Mouse (Mus musculus): ENCODE measurements at regions not wholly inside any gene's neighbourhood (a gene's known extent, or its start where the extent isn't known, plus 50 kb on each side); places are given as distances from the start of the nearest gene placed in this dataset.
A peak's percentile ranks its signal among the peaks of the same experiment; 100 is the strongest.

DNA sequence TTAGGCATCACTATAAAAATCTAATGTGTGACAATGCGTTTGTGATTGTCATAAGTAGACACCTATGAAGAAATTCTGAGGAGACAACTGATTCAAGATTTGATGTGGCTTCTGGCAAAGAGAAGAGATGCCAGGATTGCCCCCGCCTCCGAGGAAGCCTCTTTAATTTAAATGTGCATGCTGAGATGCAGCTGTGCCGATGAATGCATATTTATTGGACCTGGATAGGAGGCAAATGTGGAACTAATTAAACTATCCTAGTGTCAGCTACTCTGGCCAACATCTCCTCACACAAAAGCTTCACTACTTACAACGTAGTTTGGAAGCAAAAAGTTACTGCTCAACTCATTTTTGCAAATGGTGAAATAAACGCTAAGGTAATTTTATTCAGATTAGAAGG, 173.4 kb upstream of the Dph6 start:
- no peak for DNase-seq (ENCODE audit: low spot score)

DNA sequence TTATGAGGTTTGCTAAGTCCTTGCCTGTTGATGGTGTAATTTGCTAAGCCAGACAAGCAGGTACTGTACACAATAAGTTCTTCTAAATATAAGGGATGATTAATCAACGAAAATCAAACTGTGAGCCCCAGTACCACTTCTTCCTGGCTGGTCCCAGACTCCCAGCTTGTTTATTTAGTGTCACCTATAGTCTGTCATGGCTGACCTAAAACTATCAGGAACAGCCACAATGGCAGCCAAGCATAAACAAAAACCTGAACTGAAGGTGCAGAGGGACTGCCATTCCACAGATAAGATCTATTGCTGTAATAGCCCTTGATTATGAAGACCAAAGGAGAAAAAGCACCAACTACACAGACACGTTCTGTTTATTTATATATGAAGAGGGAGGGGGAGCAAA, 180.9 kb upstream of the Dph6 start:
- DNase-seq (ENCODE audit: low spot score), result no peak

DNA sequence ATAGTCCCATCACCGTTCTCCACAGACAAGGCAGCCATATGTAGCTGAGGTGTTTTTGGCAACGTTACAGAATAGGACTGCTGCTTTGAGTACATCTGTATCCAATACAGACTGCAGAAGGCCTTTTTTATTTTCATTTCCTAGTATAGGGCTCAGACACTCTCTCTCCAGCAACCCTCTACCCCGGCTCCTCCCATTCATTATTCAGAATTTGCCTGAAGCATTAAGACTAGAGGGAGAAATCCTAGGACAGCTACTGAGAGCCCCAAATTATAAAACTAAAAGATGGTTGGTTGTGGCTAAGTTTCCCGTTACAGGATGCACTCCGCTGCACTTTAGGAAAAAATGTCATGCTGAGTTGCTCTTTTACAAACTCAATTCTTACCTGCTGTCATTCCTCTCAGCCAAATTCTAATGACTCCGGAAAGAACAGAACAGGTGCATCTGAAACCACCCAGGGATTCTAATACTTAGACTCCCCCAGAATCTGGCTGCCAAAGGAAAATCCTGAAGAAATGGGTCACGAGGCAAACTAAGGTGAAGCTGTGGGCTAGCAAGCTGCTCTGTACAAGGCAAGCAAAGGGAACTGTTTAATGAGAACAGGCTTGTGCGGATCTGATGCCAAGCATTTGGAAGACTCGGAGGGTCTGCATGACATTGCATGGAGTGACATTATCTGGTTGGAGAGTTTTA, 189.1 kb upstream of the Dph6 start:
- no peak for DNase-seq (ENCODE audit: low spot score)

DNA sequence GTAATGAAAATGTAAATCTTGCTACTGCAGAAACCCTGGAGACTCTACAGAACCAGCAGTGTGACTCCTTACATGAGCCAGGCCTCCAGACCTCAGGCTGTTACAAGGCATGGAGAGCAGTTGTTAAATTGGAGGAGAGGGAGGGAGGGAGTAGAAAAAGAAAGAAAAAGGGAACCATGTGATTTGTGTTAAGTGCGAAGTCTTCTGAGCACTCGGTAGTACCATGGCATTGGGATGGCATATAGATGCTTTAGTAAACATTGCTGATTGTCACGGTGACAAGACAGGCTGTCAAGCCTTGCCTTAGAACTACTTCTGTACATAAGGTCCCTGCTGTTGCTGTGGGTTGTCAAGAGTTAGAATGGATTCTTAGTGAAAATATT, 189.6 kb upstream of the Dph6 start:
- DNase-seq (ENCODE audit: low spot score), result no peak

DNA sequence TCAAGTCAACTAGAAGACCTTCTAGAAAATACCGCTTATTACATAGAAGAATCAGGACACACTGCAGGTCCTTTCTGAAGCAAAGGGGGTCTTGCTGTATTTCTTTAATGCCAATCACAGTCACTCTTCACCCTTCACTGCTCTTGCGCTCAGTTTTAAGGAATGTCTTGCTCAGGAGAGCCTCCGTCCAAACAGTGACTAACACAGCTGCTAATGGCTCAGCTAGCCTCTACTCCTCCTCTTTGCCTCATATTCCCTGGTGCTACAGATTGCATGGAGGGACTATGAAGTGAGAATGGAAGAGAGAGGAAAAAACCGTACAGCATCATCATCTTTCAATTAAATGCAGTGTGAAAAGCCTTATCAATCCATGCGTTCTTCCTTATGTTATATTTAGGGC, 193.7 kb upstream of the Dph6 start:
- DNase-seq (ENCODE audit: low spot score), result no peak

DNA sequence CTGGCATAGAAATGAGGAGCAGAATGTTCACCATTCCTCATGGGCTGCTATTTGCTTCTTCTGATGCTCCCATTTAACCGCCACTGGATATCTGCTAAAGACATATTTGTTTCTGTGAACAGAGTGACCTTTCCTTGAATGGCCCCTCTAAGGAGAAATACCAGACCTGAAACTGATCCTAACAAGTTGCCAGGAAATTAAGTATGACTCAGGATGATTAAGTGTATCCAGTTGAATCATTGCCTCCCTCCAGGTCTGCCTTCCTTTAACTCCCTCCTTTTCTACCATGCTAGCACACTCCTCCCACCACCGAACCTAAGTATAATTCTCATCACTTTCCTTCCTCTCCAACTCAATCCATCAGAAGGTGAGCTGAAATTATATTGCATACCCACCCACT, 194.2 kb upstream of the Dph6 start:
- DNase-seq (ENCODE audit: low spot score), result no peak

DNA sequence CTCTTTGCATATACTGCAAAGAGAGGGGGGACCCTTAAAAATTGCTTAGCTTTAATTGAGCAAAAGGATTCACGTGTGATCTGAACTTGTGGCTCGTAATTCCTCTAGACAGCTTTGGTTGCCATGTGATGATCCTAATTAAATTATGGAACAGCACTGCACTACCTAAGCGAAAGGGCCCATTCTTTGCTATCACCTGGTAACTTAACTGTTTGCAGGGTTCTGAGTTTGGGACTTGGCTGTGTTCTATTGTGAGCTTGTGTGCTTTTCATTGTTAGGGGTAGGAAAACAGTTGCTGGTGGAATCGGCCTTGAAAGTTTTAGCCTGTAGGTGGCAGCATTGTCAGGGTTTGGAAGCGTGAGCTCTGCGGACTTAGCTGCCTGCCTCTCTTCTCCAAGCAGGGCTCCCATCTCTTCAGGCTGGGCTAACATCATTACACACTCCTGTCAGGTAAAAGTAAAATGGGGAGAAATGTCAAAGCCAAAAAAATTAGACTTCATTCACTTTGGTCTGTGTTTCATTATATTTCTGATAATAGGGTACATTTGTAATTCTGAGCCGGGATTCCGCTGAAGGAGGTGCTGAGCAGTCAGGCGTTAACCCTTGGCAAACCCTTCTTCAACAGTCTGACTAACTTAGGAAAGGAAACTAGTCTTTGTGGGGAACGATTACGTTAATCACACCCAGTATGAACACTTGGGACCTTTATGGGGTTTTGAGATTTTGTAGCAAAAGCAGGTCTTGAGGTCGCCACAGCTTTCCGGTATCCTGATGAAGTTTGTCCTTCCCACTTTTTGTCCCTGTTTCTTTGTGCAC, 199.2 kb upstream of the Dph6 start:
- peak; percentile 42 for DNase-seq (ENCODE audit: low spot score)

DNA sequence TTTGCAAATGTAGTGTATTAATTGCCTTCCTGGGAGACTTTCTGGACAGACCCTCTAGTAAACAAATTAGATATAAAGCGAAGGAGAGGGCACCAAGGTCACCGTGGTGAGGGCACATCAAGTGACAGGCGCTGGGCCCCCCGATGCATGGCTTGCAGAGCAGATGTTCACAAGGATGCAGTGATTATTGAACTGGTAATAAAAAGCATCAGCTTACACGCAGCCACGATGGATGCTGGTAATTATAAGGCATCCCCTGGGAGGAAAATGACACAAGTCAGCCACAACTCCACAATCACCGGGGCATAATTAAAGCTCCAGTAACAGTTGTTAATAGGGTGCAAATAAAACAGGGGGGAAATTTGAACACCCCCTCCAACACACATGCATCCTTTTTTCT, 217.5 kb upstream of the Dph6 start:
- DNase-seq (ENCODE audit: low spot score), result no peak

DNA sequence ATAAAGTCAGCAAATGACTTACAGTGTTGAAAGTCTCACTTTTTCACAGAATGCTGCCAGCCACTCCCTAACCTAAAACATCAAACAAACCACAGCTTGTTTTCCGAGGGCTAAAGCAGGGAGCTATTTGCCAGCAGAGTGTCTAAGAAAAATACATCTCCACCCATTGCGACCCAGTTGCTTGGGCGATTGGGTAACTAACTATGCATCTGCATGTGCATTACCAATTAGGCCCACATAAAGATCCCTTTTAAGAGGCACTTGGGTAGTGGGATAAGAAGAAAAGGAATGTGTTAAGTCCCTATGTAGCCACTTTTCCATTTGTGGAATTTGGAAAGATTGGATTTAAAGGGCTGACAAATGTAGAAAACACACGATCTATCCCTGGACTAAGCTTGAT, 218.3 kb upstream of the Dph6 start:
- no peak for DNase-seq (ENCODE audit: low spot score)

DNA sequence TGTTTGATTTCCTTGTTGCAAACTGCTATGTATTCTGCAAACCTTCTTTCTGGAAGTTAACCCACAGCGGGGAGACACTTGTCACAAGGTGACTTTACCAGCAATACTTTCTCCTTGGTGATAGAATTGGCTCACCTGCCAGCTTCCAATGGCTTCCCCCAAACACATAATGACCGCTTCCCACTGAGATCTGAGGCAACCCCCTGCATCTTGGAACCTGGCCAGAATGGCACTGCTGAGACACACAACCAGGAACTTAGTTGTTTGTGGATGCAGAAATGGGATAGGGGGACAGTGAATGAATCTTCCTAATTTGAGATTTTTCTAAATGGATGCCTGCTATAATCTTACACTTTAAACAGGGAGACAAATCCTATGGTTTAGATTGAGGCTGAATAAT, 224.3 kb upstream of the Dph6 start:
- DNase-seq (ENCODE audit: low spot score), result no peak

DNA sequence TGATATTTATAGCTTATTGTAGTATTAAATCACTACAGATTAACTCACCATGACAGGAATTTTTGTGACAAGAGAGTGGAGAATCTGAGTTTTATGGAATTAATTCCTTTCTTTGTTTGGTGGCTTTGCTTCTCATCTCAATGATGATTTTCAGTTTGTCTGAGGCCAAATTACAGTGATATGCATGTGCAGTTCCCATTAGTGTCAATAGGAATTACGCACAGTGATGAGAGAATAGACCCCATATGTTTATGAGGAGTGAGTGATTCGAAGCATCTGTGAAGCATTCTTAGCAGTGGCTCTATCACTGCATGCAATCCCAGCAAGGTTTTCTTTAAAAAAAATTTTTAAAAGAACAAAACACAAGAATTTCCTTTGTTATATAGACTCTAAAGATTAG, 225.0 kb upstream of the Dph6 start:
- no peak for DNase-seq (ENCODE audit: low spot score)

DNA sequence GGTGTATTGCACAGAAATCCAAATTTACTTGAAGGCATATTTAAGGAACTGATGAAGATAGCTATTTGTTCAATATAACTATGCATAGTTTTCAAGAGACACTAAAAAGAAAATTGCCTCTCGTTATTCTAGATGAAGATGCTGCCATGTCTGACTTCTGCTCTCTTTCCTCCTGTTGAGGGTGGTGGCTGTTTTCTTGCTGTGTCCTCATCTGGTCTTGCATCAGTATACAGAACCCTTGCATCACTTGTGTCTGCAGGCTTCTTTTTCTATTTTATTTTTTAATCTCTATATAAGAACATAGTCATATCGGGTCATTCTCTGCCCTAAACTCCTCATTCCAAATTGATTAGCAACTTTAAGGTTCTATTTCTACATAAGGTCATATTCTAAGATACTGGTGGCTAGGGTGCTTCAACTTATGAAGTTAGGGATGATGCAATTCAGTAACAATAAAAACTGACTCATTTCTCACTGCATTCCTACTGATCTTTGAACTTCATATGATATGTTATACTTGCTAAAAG, 231.0 kb upstream of the Dph6 start:
- DNase-seq (ENCODE audit: low spot score), result no peak

DNA sequence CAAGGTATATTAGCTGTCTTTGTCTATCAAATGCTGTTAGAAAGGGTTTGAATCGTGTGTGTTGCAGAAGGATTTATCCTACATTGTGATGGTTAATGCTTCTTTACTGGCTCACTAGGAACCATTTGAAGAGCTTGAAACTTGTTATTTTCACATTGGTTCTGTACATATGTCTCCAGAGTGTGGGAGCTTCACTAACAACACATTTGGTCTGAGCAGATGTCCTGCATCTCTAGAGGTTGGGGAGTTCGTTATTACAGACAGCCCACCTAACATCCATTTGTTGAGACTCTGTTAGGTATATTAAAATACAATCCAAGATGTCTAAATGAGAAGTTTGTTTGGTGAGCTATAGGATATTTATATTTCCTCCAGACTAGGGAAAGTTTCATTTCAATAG, 244.0 kb upstream of the Dph6 start:
- no peak for DNase-seq (ENCODE audit: low spot score)

DNA sequence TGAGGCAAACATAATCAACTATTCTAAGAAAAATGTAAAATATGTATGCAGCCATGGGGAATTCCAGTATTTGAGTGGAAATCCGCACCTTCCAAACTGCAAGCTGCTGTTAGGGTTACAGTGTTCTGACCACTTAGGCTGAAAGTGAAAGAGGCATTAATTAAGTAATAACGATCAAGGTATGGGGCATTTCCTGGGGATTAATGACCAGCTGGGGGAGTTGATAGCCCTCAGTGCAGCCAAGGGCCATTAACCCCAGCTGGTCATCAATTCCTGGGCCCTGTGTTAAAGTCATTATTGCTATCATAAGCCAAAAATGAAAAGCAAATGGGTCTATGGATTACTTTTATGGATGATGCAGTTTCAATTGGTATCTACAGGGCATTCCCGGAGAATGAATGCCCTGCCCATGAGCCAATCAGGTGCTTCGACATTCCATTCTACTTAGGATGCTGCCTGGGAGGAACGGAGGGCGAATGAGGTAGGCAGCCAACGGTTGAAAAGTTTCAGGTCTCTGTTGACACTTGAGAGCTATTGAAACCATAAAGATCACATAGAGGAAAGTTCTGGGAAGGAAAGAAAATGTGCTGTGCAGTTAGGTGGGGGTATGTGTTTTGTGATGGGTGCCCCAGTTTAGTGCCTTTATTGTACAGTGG, 257.2 kb upstream of the Dph6 start:
- no peak for DNase-seq (ENCODE audit: low spot score)

DNA sequence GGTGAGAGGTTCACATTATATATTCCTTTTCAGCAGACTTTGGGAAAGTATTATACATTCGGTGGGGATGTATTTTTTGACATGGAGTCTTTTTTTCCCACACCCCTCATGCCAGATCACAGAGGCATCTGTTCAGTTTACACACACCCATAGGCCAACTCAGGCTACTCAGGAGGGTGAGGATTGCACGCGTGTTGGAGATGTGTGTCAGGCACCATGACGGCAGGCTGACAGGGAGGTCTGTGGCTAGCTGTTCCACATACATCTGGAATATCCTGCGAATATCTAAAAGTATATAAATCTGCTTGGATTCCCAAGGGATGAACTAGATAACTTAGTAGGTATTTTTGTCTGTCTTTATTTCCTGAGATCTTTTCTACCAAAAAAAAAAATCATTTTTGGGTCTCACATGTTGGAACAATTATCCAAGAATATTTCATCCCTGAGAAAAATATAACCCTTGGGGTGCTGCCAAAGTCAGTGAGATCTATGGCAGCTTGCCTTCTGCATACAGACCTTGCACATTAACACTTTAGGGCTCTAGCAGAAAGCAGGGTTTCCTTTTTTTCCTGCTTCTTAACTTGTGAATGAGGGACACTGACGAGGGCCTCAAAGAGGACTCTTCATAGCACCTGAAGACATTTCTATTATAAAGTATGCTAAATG, 260.4 kb upstream of the Dph6 start:
- no peak for DNase-seq (ENCODE audit: low spot score)

DNA sequence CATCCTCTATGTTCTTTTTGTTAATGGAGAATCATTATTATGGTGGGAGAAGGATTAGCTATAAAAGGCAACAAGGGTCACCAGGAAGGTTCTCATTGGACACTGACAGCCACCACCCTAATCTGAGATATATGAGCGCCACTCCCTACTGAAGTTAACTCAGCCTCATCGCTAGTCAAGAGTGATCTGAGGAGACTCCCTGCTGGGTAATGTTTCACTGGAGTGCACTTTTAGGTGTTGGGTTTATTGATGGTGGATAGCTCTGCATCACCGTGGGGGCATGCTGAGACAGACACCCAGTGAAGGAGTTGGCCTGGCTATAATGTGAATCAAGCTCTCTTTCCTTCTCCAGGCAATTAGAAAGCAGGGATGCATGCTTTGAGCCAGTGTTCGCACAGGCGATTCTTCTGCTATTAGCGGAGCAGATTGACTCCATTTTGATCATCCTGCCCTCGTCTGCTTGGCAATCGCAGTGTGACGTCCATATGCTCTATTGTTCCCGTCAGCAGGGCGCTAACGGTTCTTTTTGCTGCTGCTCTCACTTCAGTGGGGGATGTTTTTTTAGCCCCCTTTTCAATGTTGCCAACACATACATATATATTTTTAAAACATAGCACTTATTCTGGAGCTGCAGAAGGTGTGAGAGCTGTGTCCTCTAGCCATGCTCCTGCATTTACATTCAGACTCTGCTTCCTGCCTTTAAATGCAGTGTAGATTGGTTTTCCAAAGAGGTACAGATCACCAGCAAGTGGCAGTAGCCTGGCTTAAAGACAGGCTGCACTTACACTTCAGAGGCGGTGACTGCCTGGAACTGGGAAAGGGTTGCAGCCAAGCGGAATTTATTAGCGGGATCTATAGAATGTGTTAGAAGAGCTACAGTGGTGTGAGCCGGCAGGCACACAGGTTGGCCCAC, 263.9 kb upstream of the Dph6 start:
- DNase-seq (ENCODE audit: low spot score), result no peak

DNA sequence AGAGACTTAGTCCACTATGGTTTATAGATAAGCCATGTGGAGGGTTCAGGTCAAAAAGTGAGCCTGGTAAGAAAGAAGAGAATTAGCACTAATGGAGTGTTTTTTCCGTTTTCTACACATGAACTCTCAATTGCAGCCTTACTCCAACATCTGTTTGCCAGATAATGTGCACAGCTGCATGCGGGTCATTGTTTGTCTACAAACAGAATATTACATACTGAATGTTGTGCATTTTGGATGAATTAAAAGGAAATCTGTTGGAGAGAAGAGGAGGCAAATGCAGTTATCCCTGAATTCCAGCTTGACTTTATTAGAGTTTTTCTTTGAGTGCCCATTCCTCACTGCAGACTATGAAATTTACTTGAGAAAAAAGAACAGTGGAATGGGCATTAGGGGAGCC, 269.1 kb upstream of the Dph6 start:
- DNase-seq (ENCODE audit: low spot score), result no peak

DNA sequence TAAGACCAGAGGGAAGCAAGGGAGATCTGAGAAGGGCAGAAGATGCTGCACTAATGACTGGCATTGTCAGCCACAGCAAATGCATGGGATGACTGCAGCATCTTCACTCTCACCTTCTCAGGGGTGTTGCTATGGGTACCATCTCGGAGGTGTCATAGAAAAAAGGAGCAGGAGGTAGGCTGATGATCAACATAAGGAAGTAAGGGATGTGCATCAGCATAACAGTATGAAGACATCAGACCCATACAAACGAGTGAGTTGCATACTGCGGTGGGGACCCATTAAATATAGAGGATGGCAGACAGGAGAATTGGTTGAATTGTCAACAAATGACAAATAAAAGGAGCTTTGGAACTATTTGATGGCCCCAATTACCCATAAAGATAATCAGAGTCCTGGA, 280.7 kb upstream of the Dph6 start:
- no peak for DNase-seq (ENCODE audit: low spot score)

DNA sequence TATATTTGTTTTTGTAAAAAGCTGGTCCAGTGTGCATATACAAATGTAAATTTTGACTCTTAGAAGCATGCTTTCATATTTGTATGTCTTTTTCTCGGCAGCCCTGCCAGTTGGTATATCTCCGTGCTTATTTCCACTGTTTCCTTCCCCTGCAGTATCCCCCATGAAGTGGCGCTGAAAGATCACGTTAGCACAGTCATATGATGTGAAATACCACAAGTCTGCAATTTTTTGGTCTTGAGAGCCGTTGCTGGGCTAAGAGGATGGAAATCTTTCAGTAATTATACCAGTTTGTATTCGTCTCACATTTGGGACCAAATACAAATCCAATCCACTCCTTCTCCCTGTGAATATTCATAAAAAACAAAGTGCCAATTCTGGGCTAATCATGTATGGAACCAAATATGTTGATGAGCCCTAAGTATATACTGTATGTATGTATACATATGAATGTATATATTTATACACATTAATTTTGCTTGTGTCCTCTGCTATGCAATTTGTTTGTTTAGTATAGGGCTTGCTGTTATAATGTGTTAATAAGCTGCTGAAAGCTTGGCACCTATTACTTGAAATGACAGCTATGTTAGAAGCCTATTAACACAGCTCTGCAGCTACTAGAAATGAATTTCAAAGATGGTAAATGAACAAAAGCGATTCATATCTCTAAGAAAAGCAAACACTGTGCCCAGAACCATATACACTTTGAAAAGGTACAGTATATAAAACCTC, 283.8 kb upstream of the Dph6 start:
- no peak for DNase-seq (ENCODE audit: low spot score)

DNA sequence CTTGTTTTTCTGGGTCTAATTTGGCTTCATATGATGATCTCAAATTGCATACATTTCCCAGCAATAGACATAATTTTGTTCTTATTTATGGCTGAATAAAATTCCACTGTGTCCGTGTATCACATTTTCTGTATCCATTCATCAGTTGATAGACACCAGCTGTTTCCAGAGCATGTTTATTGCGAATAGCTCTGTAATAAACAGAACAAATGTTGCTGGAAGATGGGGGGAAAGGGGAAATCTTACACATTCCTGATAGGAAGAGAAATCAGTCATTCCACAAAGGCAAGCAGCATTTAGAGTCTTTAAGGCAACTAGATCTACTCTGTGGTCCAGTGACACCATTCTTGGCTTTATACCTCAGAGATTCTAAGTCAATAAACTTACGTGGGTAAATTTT, 311.3 kb upstream of the Dph6 start:
- no peak for DNase-seq (ENCODE audit: low spot score)

DNA sequence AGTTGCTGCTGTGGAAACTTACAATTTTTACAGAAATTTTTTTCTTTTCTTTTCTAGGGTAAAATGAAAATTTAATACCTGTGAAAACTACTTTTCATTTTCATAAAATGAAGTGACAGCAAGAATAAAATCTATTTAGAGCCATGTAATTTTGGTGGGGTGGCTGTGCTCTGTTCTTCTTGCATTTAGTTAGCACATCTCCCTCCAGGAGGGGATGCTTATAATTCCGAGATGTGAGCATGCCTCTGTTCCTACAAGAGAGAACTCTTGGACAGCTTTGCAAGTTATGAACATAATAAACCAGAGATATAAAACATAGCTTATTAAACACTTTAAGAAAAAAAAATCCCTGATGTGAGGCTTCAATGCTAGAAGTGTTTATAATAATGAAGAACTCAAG, 313.9 kb upstream of the Dph6 start:
- DNase-seq (ENCODE audit: low spot score), result no peak
